Mouse (Mus musculus): ENCODE measurements at regions not wholly inside any gene's neighbourhood (a gene's known extent, or its start where the extent isn't known, plus 50 kb on each side); places are given as distances from the start of the nearest gene placed in this dataset.

GRCm38 (mm10) chr9:115604450-115604849 lies 294.2 kb upstream of the Stt3b start:
- TF ChIP-seq POLR2A (IDR thresholded peaks at IDR 0.05; ENCODE audit: low read depth, low read length) (no peak), CTCF (conservative IDR thresholded peaks at IDR 0.05; ENCODE audit: insufficient read depth, insufficient read length, low read depth, low read length) (no peak)
